Mouse (Mus musculus) hindbrain, embryonic 14.5 days (tissue): ENCODE data around the gene Hsp90ab1. TPM values are rescaled to one million over a fixed set of nuclear protein-coding genes. Genes with fewer than 3 reads are reported as not detected.

Experiments
- ATAC-seq: fragments of 200-750 bp; cut with Nextera tagmentation; 2 replicates; pipeline ENCODE4 v1.8.0; 2017; ENCODE audit warnings: moderate number of reproducible peaks, mild to moderate bottlenecking, moderate TSS enrichment, moderate library complexity; ENCODE audit not compliant: low FRiP score
- DNase-seq: peaks from one replicate; pipeline ENCODE4 v3.0.0-alpha.2; 2015; ENCODE audit warnings: low spot score
- H3K27ac ChIP-seq: fragments of 300-500 bp; sonication (generic); 2 replicates; pipeline ENCODE4 v1.5.1; 2014; ENCODE audit warnings: mild to moderate bottlenecking, moderate library complexity
- H3K27me3 ChIP-seq: fragments of 300-500 bp; sonication (generic); 2 replicates; pipeline ENCODE4 v1.6.1; 2014; ENCODE audit warnings: mild to moderate bottlenecking, low read length, mixed read lengths; ENCODE audit not compliant: control insufficient read depth, insufficient read depth
- H3K36me3 ChIP-seq: fragments of 300-500 bp; sonication (generic); replicated peaks from 2 replicates; pipeline ENCODE4 v1.6.1; 2014; ENCODE audit not compliant: control insufficient read depth, insufficient read depth
- H3K4me1 ChIP-seq: fragments of 300-500 bp; sonication (generic); replicated peaks from 2 replicates; pipeline ENCODE4 v1.6.1; 2014; ENCODE audit warnings: antibody characterized with exemption, low read length, mixed read lengths; ENCODE audit not compliant: control insufficient read depth, insufficient read depth
- H3K4me2 ChIP-seq: fragments of 300-500 bp; sonication (generic); replicated peaks from 2 replicates; pipeline ENCODE4 v1.6.1; 2014; ENCODE audit warnings: mild to moderate bottlenecking, moderate library complexity
- H3K4me3 ChIP-seq: fragments of 300-500 bp; sonication (generic); replicated peaks from 2 replicates; pipeline ENCODE4 v1.5.1; 2014; ENCODE audit warnings: mild to moderate bottlenecking, low read length
- H3K9ac ChIP-seq: fragments of 300-500 bp; sonication (generic); 2 replicates; pipeline ENCODE4 v1.6.1; 2014
- H3K9me3 ChIP-seq: fragments of 300-500 bp; sonication (generic); 2 replicates; pipeline ENCODE4 v1.6.1; 2016; ENCODE audit warnings: low read length; ENCODE audit not compliant: control insufficient read depth
- WGBS: fragments of 180-500 bp; shearing (Covaris S2); extraction: QIAGEN DNeasy Blood & Tissue Kit; methylation state at CpG from one replicate; pipeline ENCODE4 v1.1.7; 2014; 5-methylcytosine and 5-hydroxymethylcytosine counted together
- polyA plus RNA-seq: library from polyadenylated mRNA; unstranded; fragments of >200 nt; fragmentation: Nextera tagmentation; extraction: Ambion mirVana; gene quantifications from 2 replicates; pipeline ENCODE4 v1.2.1, GENCODE M21; 2014

Gene Hsp90ab1
- polyA plus RNA-seq, 1 experiment from 2014 or later, result 1,324 TPM

- Histone ChIP-seq H3K36me3 (no peaks in the 10 kb centered on the region), H3K9ac (no peak overlapping the region), H3K4me2 (peak overlapping the region; percentile 95), H3K4me1 (peaks cover 7% of the 10 kb centered on the region), H3K27ac (no peak overlapping the region), H3K4me3 (peak overlapping the region; percentile 54; the same call in 1 of the 2 replicates), H3K27me3 (no peaks in the 10 kb centered on the region), H3K9me3 (no peaks in the 10 kb centered on the region)
- 80% methylated on average over 3 of the region's 3 CpGs for WGBS
- DNase-seq (no peak), ATAC-seq (no peak)
These were observed 16.4 kb downstream of the Hsp90ab1 start for GRCm38 (mm10) chr17:45556514-45557245.

GRCm38 (mm10) chr17:45556107-45556489 lies 17.0 kb downstream of the Hsp90ab1 start:
- 3% methylated on average over 14 of the region's 14 CpGs for WGBS
- no peak for ATAC-seq
- Histone ChIP-seq H3K27me3 (no peaks in the 10 kb centered on the region), H3K27ac (no peak overlapping the region), H3K4me2 (peak overlapping the region; percentile 95), H3K4me1 (peaks cover 7% of the 10 kb centered on the region), H3K9me3 (no peaks in the 10 kb centered on the region), H3K36me3 (no peaks in the 10 kb centered on the region), H3K9ac (peak overlapping the region; percentile 78), H3K4me3 (peak overlapping the region; percentile 54)
- DNase-seq, result no peak

GRCm38 (mm10) chr17:45555452-45556106 lies 17.5 kb downstream of the Hsp90ab1 start, which contains the start of gene Nfkbie:
Gene Nfkbie, plus strand, starts transcription at chr17:45555703.
- Histone ChIP-seq H3K9me3 (no peaks in the 10 kb centered on the region), H3K36me3 (no peaks in the 10 kb centered on the region), H3K27ac (no peak within 1 kb of the TSS), H3K4me3 (peak within 1 kb of the TSS; percentile 54), H3K4me1 (peaks cover 7% of the 10 kb centered on the region), H3K4me2 (peak within 1 kb of the TSS; percentile 95), H3K9ac (peak within 1 kb of the TSS; percentile 78), H3K27me3 (no peaks in the 10 kb centered on the region)
- ATAC-seq, result peak; percentile 63
- peak; percentile 84 for DNase-seq
- under 1% methylated on average over 45 of the region's 45 CpGs for WGBS

GRCm38 (mm10) chr17:45554420-45554819 lies 18.7 kb downstream of the Hsp90ab1 start:
- DNase-seq (no peak), ATAC-seq (no peak)
- Histone ChIP-seq H3K27ac (no peak overlapping the region), H3K36me3 (no peaks in the 10 kb centered on the region), H3K4me2 (no peak overlapping the region), H3K9ac (no peak overlapping the region), H3K27me3 (no peaks in the 10 kb centered on the region), H3K4me3 (no peak overlapping the region), H3K9me3 (no peaks in the 10 kb centered on the region), H3K4me1 (peaks cover 11% of the 10 kb centered on the region)
- 48% methylated on average over 1 of the region's 1 CpGs for WGBS

GRCm38 (mm10) chr17:45553065-45553464 lies 20.0 kb downstream of the Hsp90ab1 start:
- DNase-seq (no peak), ATAC-seq (no peak)
- no peaks in the 10 kb centered on the region for H3K27me3 ChIP-seq
- peaks cover 16% of the 10 kb centered on the region for H3K4me1 ChIP-seq
- H3K4me2 ChIP-seq, result no peak overlapping the region
- H3K27ac ChIP-seq, result no peak overlapping the region
- no peak overlapping the region for H3K9ac ChIP-seq
- WGBS, result 85% methylated on average over 3 of the region's 3 CpGs
- H3K36me3 ChIP-seq, result no peaks in the 10 kb centered on the region
- no peaks in the 10 kb centered on the region for H3K9me3 ChIP-seq
- H3K4me3 ChIP-seq, result no peak overlapping the region

GRCm38 (mm10) chr17:45551816-45552451 lies 21.1 kb downstream of the Hsp90ab1 start:
- ATAC-seq, result peak; percentile 35; the same call in 1 of the 2 replicates

GRCm38 (mm10) chr17:45551249-45551796 lies 21.7 kb downstream of the Hsp90ab1 start:
- Histone ChIP-seq H3K27ac (no peak overlapping the region), H3K4me1 (peaks cover 18% of the 10 kb centered on the region), H3K9ac (no peak overlapping the region), H3K9me3 (no peaks in the 10 kb centered on the region), H3K4me3 (no peak overlapping the region), H3K36me3 (peaks cover 8% of the 10 kb centered on the region), H3K27me3 (peaks cover 9% of the 10 kb centered on the region), H3K4me2 (no peak overlapping the region)
- whole genome bisulfite sequencing, result 45% methylated on average over 7 of the region's 7 CpGs
- DNase-seq (no peak), ATAC-seq (no peak)

More at GRCm38 (mm10) chr17:45551816-45552451, 21.1 kb downstream of the Hsp90ab1 start:
- Histone ChIP-seq H3K9me3 (no peaks in the 10 kb centered on the region), H3K4me3 (no peak overlapping the region), H3K27me3 (peaks cover 3% of the 10 kb centered on the region), H3K9ac (no peak overlapping the region), H3K36me3 (peaks cover 2% of the 10 kb centered on the region), H3K27ac (no peak overlapping the region), H3K4me1 (peaks cover 18% of the 10 kb centered on the region), H3K4me2 (no peak overlapping the region)
- 3% methylated on average over 8 of the region's 8 CpGs for WGBS
- peak; percentile 83 for DNase-seq

GRCm38 (mm10) chr17:45550253-45550652 lies 22.8 kb downstream of the Hsp90ab1 start:
- no peaks in the 10 kb centered on the region for H3K9me3 ChIP-seq
- no peak for DNase-seq
- ATAC-seq, result no peak
- H3K4me2 ChIP-seq, result peak overlapping the region; percentile 59
- H3K27ac ChIP-seq, result peak overlapping the region; percentile 95; the same call in 1 of the 2 replicates
- peak overlapping the region; percentile 99; the same call in 1 of the 2 replicates for H3K9ac ChIP-seq
- peaks cover 23% of the 10 kb centered on the region for H3K4me1 ChIP-seq
- H3K36me3 ChIP-seq, result peaks cover 18% of the 10 kb centered on the region
- WGBS, result 25% methylated on average over 5 of the region's 5 CpGs
- peak overlapping the region; percentile 90; the same call in 1 of the 2 replicates for H3K4me3 ChIP-seq
- H3K27me3 ChIP-seq, result peaks cover 19% of the 10 kb centered on the region
